Mouse (Mus musculus) gonadal fat pad, adult 2 months (tissue): Measurements from ENCODE around the gene Heatr3. TPM values are rescaled to one million over a fixed set of nuclear protein-coding genes. Genes with fewer than 3 reads are reported as not detected.
"Not testable (repeated sequence)": the region's sequence is repeated elsewhere in the genome, so short reads cannot be mapped to it uniquely, and the experiment has no call there.

Experiments used
- DNase-seq: peaks from one replicate; pipeline ENCODE4 v3.0.0-alpha.2; 2012; ENCODE audit warnings: low read depth
- polyA plus RNA-seq: library from polyadenylated mRNA; depleted of rRNA; stranded (reverse); fragments of >200 nt; gene quantifications from 2 replicates; pipeline ENCODE4 v1.2.3, GENCODE M21; 2012; rRNA removed

The Heatr3 gene
- polyA plus RNA-seq, 1 experiment, result 17.4 TPM

GRCm38 (mm10) chr8:88185716-88186115 is 48.1 kb downstream of the Heatr3 start:
- DNase-seq, result no peak

- no peak for DNase-seq
Observed at GRCm38 (mm10) chr8:88197328-88197727, 59.7 kb downstream of the Heatr3 start.

GRCm38 (mm10) chr8:88198551-88198944 is 60.9 kb downstream of the Heatr3 start:
- no peak for DNase-seq

- DNase-seq, result no peak
Observed at GRCm38 (mm10) chr8:88198945-88199571, 61.4 kb downstream of the Heatr3 start, which contains the start of gene Tent4b. TSS of gene Tent4b (plus strand) at chr8:88199213.

- no peak for DNase-seq
Observed at GRCm38 (mm10) chr8:88199700-88200601, 62.3 kb downstream of the Heatr3 start.

- no peak for DNase-seq
Observed at GRCm38 (mm10) chr8:88200724-88201495, 63.3 kb downstream of the Heatr3 start.

- DNase-seq, result no peak
Observed at GRCm38 (mm10) chr8:88201641-88202040, 64.0 kb downstream of the Heatr3 start.

- DNase-seq, result no peak
Observed at GRCm38 (mm10) chr8:88206016-88206415, 68.4 kb downstream of the Heatr3 start.

GRCm38 (mm10) chr8:88207121-88207821 is 69.6 kb downstream of the Heatr3 start:
- no peak for DNase-seq

- DNase-seq, result not testable (repeated sequence)
Observed at GRCm38 (mm10) chr8:88209930-88210827, 72.5 kb downstream of the Heatr3 start.

- no peak for DNase-seq
Observed at GRCm38 (mm10) chr8:88221353-88221752, 83.7 kb downstream of the Heatr3 start.

Other genes with a start within 250 kb of the Heatr3 start
- 25.4 and 31.1 TPM in 2 replicates for gene Zfp423, start 178.3 kb upstream of the Heatr3 start, polyA plus RNA-seq
- 16.5 and 19.7 TPM in 2 replicates for gene Cnep1r1, start 19.1 kb upstream of the Heatr3 start, polyA plus RNA-seq
- gene Tent4b, start 61.4 kb downstream of the Heatr3 start, polyA plus RNA-seq, result 17.2 and 17.7 TPM in 2 replicates
- 36.6 and 38.8 TPM in 2 replicates for gene Adcy7, start 134.5 kb downstream of the Heatr3 start, polyA plus RNA-seq
- gene Brd7, start 224.3 kb downstream of the Heatr3 start, polyA plus RNA-seq, result 29.5 and 32.4 TPM in 2 replicates